Mouse (Mus musculus) G1E (cell line): Measurements from ENCODE around the gene Bcar3.

Experiments
- CTCF ChIP-seq: IDR thresholded peaks from 2 replicates; pipeline ENCODE4 v1.5.1; 2012; ENCODE audit warnings: low read depth, low read length, inconsistent platforms, mixed read lengths
- GATA2 ChIP-seq: IDR thresholded peaks from 2 replicates; pipeline ENCODE4 v1.6.1; 2012; ENCODE audit warnings: low read depth, low read length, inconsistent platforms, borderline replicate concordance

DNA sequence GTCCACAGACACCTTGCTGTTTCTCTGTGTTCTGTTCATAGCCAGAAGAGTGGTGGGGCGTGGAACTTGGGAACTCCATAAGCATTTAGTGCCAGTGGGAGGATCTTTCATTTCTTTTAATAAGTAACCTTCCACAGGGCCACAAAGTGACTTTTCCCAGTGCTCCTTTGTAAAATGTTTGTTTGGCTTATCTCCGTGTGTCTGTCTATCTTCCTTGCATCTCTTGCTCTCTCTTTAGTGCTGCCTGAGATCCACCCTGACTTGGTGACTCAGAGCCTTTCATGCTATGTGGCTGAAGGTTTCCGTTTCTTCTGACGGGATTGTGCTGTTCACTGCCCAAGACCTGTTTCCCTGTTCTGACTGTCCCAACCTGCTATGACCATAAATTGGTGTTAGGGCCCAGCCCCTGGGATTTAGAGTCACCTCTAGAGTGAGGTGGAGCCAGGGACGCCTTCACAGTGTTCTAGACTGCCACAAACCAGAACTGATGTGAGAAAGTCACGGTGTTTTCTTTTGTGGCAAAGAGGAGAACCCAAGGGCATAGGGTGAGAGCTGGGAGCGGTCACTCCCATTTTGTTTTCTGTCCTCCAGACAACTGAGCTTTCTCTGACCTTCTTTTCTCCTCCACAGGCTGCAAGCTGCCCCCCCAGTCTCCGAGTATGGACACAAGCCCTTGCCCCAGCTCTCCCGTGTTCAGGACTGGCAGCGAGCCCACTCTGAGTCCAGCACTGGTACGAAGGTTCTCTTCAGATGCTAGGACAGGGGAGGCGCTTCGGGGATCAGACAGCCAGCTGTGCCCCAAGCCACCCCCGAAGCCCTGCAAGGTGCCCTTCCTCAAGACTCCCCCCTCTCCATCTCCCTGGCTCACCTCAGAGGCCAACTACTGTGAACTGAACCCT lies 218.0 kb downstream of the Bcar3 start:
- no peak for TF ChIP-seq CTCF
- no peak for TF ChIP-seq GATA2
